Mouse (Mus musculus): ENCODE measurements around the gene Mpzl3.

GRCm38 (mm10) chr9:45079011-45079410 is 24.0 kb downstream of the Mpzl3 start, which contains the start of gene Jaml:
- TF ChIP-seq EP300 (IDR thresholded peaks at IDR 0.05; ENCODE audit: low read depth) (no peak), CTCF (IDR thresholded peaks at IDR 0.05; ENCODE audit: low read depth) (no peak)
